Mouse (Mus musculus): ENCODE data around the gene Pced1b.

- TF ChIP-seq CTCF (IDR thresholded peaks at IDR 0.05; ENCODE audit: low read depth, low read length) (no peak), GATA1 (IDR thresholded peaks at IDR 0.05; ENCODE audit: borderline replicate concordance, low read length) (no peak)
Measured at GRCm38 (mm10) chr15:97272831-97273230, 25.9 kb downstream of the Pced1b start.

Data from G1E (cell line).